Mouse (Mus musculus) CD4-positive, CD25-positive, alpha-beta regulatory T cell (primary cell): ENCODE data around the gene Olfr735. TPM values are rescaled to one million over a fixed set of nuclear protein-coding genes. Genes with fewer than 3 reads are reported as not detected.

ENCODE experiments used
- polyA plus RNA-seq: library from polyadenylated mRNA; unstranded; fragments of 100-300 nt; shearing (Covaris generic); gene quantifications from one replicate; pipeline ENCODE4 v1.2.1, GENCODE M21; 2017

The Olfr735 gene
- not detected for polyA plus RNA-seq

DNA sequence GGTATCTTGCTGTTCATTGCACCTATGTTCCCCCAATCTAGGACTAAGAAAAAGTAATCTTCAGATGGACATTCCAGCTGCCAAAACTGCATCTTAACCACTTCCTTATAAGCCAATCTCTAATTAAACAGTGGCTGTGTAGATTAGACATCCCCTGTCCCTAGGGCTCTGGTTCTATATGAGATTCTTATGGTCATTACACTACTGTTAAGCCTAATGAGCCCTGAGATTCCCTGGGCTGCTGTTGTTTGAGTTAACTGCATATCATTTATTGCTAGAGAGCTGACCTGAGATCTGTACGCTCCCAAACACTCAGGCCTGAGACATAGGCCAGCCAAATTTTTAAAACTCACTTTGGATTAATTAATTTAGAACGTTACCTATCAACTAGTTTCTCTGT is at the start of gene Olfr735:
Gene Olfr735, minus strand, starts transcription at position 77 of the 400 bp plus-strand sequence.

DNA sequence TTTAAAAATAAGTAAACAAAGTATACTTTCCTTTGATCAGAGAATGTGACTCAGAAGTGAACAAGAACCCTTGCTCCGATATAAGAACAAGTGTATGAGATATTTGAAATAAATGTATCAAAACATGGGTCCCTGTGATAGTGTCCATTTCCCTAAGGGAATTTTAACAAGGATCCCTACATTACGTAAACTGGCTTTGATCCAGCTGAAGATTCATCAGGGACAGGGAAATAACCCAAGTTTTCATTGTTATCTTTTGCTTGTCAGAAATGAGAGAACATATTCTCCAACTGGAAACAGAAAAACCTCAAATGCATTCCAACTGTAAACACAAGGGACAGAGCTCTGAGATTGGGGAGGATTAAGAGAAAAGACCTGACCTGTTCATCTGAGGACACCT is 32.2 kb upstream of the Olfr735 start, which contains the start of gene Olfr736:
Gene Olfr736, plus strand, starts transcription at position 301 of the 400 bp plus-strand sequence.

DNA sequence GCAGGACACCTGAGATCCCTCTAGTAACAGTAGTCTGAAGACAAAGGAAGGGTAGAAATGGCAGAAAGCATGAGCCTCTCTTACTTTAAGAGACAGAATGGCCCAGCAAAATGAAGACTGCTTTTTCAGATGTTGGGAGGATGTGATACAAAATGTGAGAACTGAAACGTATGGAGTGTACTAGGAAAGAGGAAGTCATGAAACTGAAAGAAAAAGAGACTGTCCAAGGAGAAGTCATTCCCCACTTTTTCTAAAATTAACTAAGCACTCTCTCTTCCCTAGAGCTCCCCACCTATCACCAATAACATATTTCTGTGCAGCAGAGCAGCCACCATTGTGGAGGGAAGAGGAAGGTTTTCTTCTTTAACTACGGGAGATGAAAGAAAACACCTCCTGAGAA is 8.9 kb upstream of the Olfr735 start, which contains the start of gene Tlr11:
Gene Tlr11, plus strand, starts transcription at position 322 of the 400 bp plus-strand sequence.

DNA sequence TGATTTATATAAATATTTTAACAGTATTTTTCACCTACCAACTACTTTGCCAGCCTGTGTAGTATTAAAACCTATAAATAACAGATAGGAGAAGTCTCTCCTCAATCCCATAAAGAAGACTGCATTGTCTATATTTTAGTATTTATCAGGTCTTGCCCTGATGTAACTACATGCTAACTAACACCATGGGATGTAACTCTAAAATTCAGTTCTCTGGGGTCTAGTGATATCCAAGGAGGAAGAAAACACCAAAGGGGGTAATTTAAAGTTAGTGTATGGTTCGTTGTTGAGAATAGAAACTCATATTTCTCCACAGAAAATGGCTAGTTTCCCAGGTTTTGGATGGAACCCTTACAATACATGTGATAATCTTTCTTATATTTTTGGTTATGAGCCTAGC is 22.0 kb downstream of the Olfr735 start, which contains the start of gene Olfr734:
Gene Olfr734, minus strand, starts transcription at position 101 of the 400 bp plus-strand sequence.

DNA sequence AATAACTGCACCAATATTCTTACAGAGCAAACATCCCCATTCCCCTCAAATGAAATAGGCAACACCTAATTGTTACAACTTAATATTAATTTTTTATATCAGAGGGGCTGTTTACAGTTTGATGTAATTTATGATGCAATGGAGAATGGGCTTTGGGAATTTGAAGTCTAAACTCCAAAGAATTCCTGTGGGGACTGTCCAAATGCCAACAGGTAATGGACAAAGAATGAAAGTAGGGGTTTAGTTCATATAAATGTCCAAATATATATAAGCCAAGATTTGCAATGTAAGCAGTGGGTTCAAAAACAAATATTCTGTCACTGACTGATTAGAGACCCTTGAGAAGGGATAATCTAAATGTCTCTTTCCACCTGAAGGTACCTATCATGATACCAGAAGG is 47.2 kb downstream of the Olfr735 start, which contains the start of gene Olfr733:
Gene Olfr733, minus strand, starts transcription at position 101 of the 400 bp plus-strand sequence.

Other genes starting within 250 kb of the Olfr735 start
- not detected for gene Olfr727, start 225.7 kb downstream of the Olfr735 start, polyA plus RNA-seq
- 0.04 TPM for gene Olfr728, start 206.2 kb downstream of the Olfr735 start, polyA plus RNA-seq
- gene Olfr729, start 196.0 kb downstream of the Olfr735 start, polyA plus RNA-seq: 0.12 TPM
- not detected for gene Olfr730, start 160.7 kb downstream of the Olfr735 start, polyA plus RNA-seq
- 0.05 TPM for gene Olfr731, start 107.0 kb downstream of the Olfr735 start, polyA plus RNA-seq
- not detected for gene Olfr732, start 64.7 kb downstream of the Olfr735 start, polyA plus RNA-seq
- gene Olfr733, start 47.4 kb downstream of the Olfr735 start, polyA plus RNA-seq: 0.06 TPM
- gene Olfr734, start 22.1 kb downstream of the Olfr735 start, polyA plus RNA-seq: not detected
- not detected for gene Tlr11, start 9.0 kb upstream of the Olfr735 start, polyA plus RNA-seq
- not detected for gene Olfr736, start 32.3 kb upstream of the Olfr735 start, polyA plus RNA-seq
- gene Olfr738, start 58.7 kb upstream of the Olfr735 start, polyA plus RNA-seq: not detected
- gene Olfr739, start 69.8 kb upstream of the Olfr735 start, polyA plus RNA-seq: not detected
- not detected for gene Olfr740, start 96.7 kb upstream of the Olfr735 start, polyA plus RNA-seq
- 0.16 TPM for gene Olfr741, start 123.9 kb upstream of the Olfr735 start, polyA plus RNA-seq
- gene Olfr742, start 154.7 kb upstream of the Olfr735 start, polyA plus RNA-seq: not detected
- gene Olfr743, start 173.0 kb upstream of the Olfr735 start, polyA plus RNA-seq: not detected